Mouse (Mus musculus): ENCODE results near the gene Napsa.

GRCm38 (mm10) chr7:44604139-44604606, 32.0 kb downstream of the Napsa start:
- TF ChIP-seq CTCF (IDR thresholded peaks at IDR 0.05; ENCODE audit: control insufficient read depth, insufficient read depth, insufficient read length) (no peak), MAX (IDR thresholded peaks at IDR 0.05) (no peak), CEBPB (IDR thresholded peaks at IDR 0.05; ENCODE audit: low read depth) (no peak)
